Mouse (Mus musculus) CH12.LX (cell line): ENCODE measurements around the gene 4930442H23Rik. TPM values are rescaled to one million over a fixed set of nuclear protein-coding genes. Genes with fewer than 3 reads are reported as not detected.

Source experiments
- DNase-seq: peaks from one replicate; pipeline ENCODE4 v3.0.0-alpha.2; 2013; ENCODE audit errors: extremely low read depth
- H3K27ac ChIP-seq: 2 replicates; pipeline ENCODE4 v1.5.1; 2012; ENCODE audit warnings: low read depth, mild to moderate bottlenecking, control low read depth, moderate library complexity; ENCODE audit not compliant: insufficient read depth
- H3K27me3 ChIP-seq: replicated peaks from 2 replicates; pipeline ENCODE3; 2012; ENCODE audit warnings: inconsistent platforms
- H3K36me3 ChIP-seq, 2 experiments: replicated peaks in 1 of 2; 2 replicates each; pipeline versions ENCODE3 to v1.6.1; 2012; ENCODE audit warnings: inconsistent platforms in 1 of 2, low read length in 1 of 2, mild to moderate bottlenecking in 1 of 2, mixed read lengths in 1 of 2, moderate library complexity in 1 of 2; ENCODE audit not compliant: control insufficient read depth in 1 of 2, insufficient read depth in 1 of 2
- H3K4me1 ChIP-seq, 2 experiments: 2 replicates each; pipeline ENCODE4 v1.6.1; 2012; ENCODE audit warnings: inconsistent platforms in 1 of 2, moderate library complexity in 1 of 2; ENCODE audit not compliant: insufficient read depth in 2 of 2, control insufficient read depth in 1 of 2
- H3K4me2 ChIP-seq: 2 replicates; pipeline ENCODE4 v1.6.1; 2012; ENCODE audit warnings: low read depth, mild to moderate bottlenecking, control low read depth; ENCODE audit not compliant: poor library complexity, insufficient read depth, severe bottlenecking
- H3K4me3 ChIP-seq, 3 experiments: fragments of 150-350 bp in 1 of 3; sonication (generic) in 1 of 3; replicated peaks in 1 of 3; 2 replicates each; pipeline versions ENCODE3 to v1.5.1; 2011 to 2012; ENCODE audit warnings: low read depth in 2 of 3, low read length in 2 of 3, mild to moderate bottlenecking in 2 of 3, moderate library complexity in 2 of 3, control low read depth in 1 of 3, improper control_type of control experiment in 1 of 3, inconsistent platforms in 1 of 3, mixed read lengths in 1 of 3; ENCODE audit not compliant: poor library complexity in 1 of 3
- H3K79me2 ChIP-seq: replicated peaks from 2 replicates; pipeline ENCODE4 v1.6.1; 2012; ENCODE audit warnings: mild to moderate bottlenecking, moderate library complexity; ENCODE audit not compliant: control insufficient read depth, poor library complexity, insufficient read depth, severe bottlenecking; ENCODE audit errors: extremely low read depth
- H3K9ac ChIP-seq: 2 replicates; pipeline ENCODE4 v1.6.1; 2012; ENCODE audit warnings: low read depth, mild to moderate bottlenecking, control low read depth, moderate library complexity; ENCODE audit not compliant: insufficient read depth
- H3K9me3 ChIP-seq: replicated peaks from 2 replicates; pipeline ENCODE3; 2012; ENCODE audit warnings: low read length, inconsistent platforms, mixed read lengths
- BHLHE40 ChIP-seq: IDR thresholded peaks from 2 replicates; pipeline ENCODE4 v1.6.1; 2011; ENCODE audit warnings: mild to moderate bottlenecking, low read depth, low read length, improper control_type of control experiment
- CHD2 ChIP-seq: IDR thresholded peaks from 2 replicates; pipeline ENCODE4 v1.6.1; 2011; ENCODE audit warnings: low read length, improper control_type of control experiment
- CTCF ChIP-seq, 2 experiments: IDR thresholded peaks in 1 of 2; conservative IDR thresholded peaks in 1 of 2; 2 replicates each; pipeline ENCODE4 v1.5.1; 2011 to 2012; ENCODE audit warnings: low read depth in 2 of 2, low read length in 2 of 2, improper control_type of control experiment in 1 of 2, inconsistent platforms in 1 of 2, mild to moderate bottlenecking in 1 of 2, moderate library complexity in 1 of 2
- ETS1 ChIP-seq: conservative IDR thresholded peaks from 2 replicates; pipeline ENCODE4 v1.6.1; 2012; ENCODE audit warnings: low read depth, mild to moderate bottlenecking, inconsistent platforms, low read length, improper control_type of control experiment, moderate library complexity
- IRF4 ChIP-seq: IDR thresholded peaks from 2 replicates; pipeline ENCODE4 v1.6.1; 2014; ENCODE audit warnings: low read depth, mild to moderate bottlenecking, inconsistent platforms, low read length, improper control_type of control experiment
- MAX ChIP-seq: IDR thresholded peaks from 2 replicates; pipeline ENCODE4 v1.6.1; 2011; ENCODE audit warnings: low read length, improper control_type of control experiment
- MAZ ChIP-seq: IDR thresholded peaks from 2 replicates; pipeline ENCODE4 v1.6.1; 2012; ENCODE audit warnings: low read depth, mild to moderate bottlenecking, inconsistent platforms, low read length, improper control_type of control experiment, moderate library complexity
- MEF2A ChIP-seq: IDR thresholded peaks from 2 replicates; pipeline ENCODE4 v1.6.1; 2014; ENCODE audit warnings: low read depth, mild to moderate bottlenecking, inconsistent platforms, low read length, improper control_type of control experiment, borderline replicate concordance
- POLR2A ChIP-seq: IDR thresholded peaks from 2 replicates; pipeline ENCODE4 v1.6.1; 2011; ENCODE audit warnings: low read depth, mild to moderate bottlenecking, improper control_type of control experiment, low read length
- SIN3A ChIP-seq: IDR thresholded peaks from 2 replicates; pipeline ENCODE4 v1.6.1; 2012; ENCODE audit warnings: low read length, improper control_type of control experiment, inconsistent platforms
- SMC3 ChIP-seq: IDR thresholded peaks from 2 replicates; pipeline ENCODE4 v1.6.1; 2011; ENCODE audit warnings: low read depth, low read length, improper control_type of control experiment
- USF1 ChIP-seq: IDR thresholded peaks from 2 replicates; pipeline ENCODE4 v1.6.1; 2014; ENCODE audit warnings: low read depth, mild to moderate bottlenecking, inconsistent platforms, low read length, improper control_type of control experiment
- USF2 ChIP-seq: conservative IDR thresholded peaks from 2 replicates; pipeline ENCODE4 v1.6.1; 2011; ENCODE audit warnings: low read depth, low read length, improper control_type of control experiment
- ZC3H11A ChIP-seq: IDR thresholded peaks from 2 replicates; pipeline ENCODE4 v1.6.1; 2012; ENCODE audit warnings: low read depth, mild to moderate bottlenecking, inconsistent platforms, low read length, improper control_type of control experiment
- dilution Hi-C: fragments of 300-500 bp; cut with MboI; formaldehyde crosslinking; loops from 2 replicates; pipeline ENCODE4 v1.14.3; 2020; ENCODE audit warnings: low sequenced_read_pairs; ENCODE audit not compliant: extremely low pct_unique_long_range_greater_than_20kb, extremely low pct_ligation_motif_present
- in situ Hi-C: fragments of 300-500 bp; cut with MboI; formaldehyde crosslinking; loops from 3 replicates; pipeline ENCODE4 v1.14.3; 2019; ENCODE audit warnings: low sequenced_read_pairs, low pct_ligation_motif_present, low pct_unique_long_range_greater_than_20kb, mixed read lengths
- polyA plus RNA-seq: library from polyadenylated mRNA; unstranded; fragments of >175 nt; gene quantifications from 2 replicates; pipeline ENCODE4 v1.2.1, GENCODE M21; 2012; ENCODE audit warnings: low read depth; ENCODE audit not compliant: insufficient read length
- total RNA-seq, 2 experiments: library from RNA; depleted of rRNA; stranded (reverse); fragments of 300-350 nt in 1 of 2; fragments of >200 nt in 1 of 2; gene quantifications; 2 replicates each; pipeline ENCODE4 v1.2.3; 2012 to 2014

4930442H23Rik gene
- total RNA-seq (2012; rRNA removed) = 0.29 TPM in 1 of 2 replicates, not detected in the other
- not detected in 2 replicates for total RNA-seq (2014; rRNA removed)
- 0.27 and 0.35 TPM in 2 replicates for polyA plus RNA-seq

DNA sequence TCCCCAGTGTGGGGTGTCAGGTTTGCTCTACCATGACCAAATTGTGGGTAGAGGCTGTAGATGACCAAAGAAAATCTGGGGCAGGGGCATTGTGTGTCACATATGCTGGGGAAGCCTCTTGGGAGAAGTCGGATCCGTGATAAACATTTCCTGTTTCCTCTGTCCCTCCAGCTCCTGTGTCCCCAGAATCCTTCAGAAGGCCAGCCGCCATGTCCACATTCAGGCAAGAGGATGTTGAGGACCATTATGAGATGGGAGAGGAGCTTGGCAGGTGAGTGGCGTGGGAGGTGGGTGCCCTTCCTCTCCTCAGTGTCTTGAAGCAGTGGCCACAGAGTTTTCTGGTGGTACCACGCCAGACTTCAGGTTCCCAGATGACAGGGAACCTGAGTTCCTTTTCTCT is at the start of gene 4930442H23Rik:
TSS of gene 4930442H23Rik (minus strand) at position 45 of the 400 bp plus-strand sequence.
- H3K4me1 ChIP-seq = peaks cover 16 to 39% of the 10 kb centered on the region in 2 experiments
- peak within 1 kb of the TSS; percentile 64 for H3K9ac ChIP-seq
- peaks cover 59 to 78% of the 10 kb centered on the region in 2 experiments for H3K36me3 ChIP-seq
- no peak for TF ChIP-seq ETS1
- TF ChIP-seq MEF2A = no peak
- no peak for TF ChIP-seq USF2
- no peak for TF ChIP-seq CTCF (conservative IDR thresholded peaks at IDR 0.05 in 1 of 2, IDR thresholded peaks at IDR 0.05 in 1 of 2; ENCODE audit: low read depth in 2 of 2, low read length in 2 of 2)
- no peak for TF ChIP-seq SIN3A
- TF ChIP-seq MAX = no peak
- no peak for TF ChIP-seq CHD2
- no peak for TF ChIP-seq ZC3H11A
- TF ChIP-seq SMC3 = no peak
- TF ChIP-seq IRF4 = no peak
- H3K4me3 ChIP-seq = peak within 1 kb of the TSS; percentile 60 to 77 (median 66)
- no peaks in the 10 kb centered on the region for H3K27me3 ChIP-seq
- dilution Hi-C loops (no loop called here), in situ Hi-C loops (no loop called here)
- H3K4me2 ChIP-seq = peak within 1 kb of the TSS; percentile 24
- peaks cover 19% of the 10 kb centered on the region for H3K79me2 ChIP-seq
- peak within 1 kb of the TSS; percentile 85 for H3K27ac ChIP-seq
- DNase-seq = no peak
- no peaks in the 10 kb centered on the region for H3K9me3 ChIP-seq

DNA sequence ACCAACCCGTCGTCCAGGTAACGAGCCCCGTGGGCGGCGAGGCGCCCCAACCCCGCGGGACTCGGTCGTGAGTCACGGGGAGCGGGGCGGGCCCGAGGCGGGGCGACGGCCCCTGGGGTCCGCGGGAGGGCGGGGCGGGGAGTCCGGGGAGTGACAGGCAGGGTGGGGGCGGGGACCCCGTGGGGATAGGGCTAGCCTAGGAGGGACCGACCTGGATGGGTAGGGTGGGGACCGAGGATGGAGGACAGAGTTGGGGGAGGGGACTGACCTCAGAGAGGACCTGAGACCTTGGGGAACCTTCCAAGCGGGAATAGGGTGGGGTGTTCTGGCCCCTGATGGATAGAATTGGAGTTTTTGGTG is 49.6 kb upstream of the 4930442H23Rik start:
- Histone ChIP-seq H3K4me1 (peaks cover 14 to 17% of the 10 kb centered on the region in 2 experiments), H3K9me3 (no peaks in the 10 kb centered on the region), H3K27ac (no peak overlapping the region), H3K36me3 (peaks cover 0 to 38% of the 10 kb centered on the region in 2 experiments), H3K27me3 (peaks cover 13% of the 10 kb centered on the region), H3K4me2 (peak overlapping the region; percentile 76), H3K9ac (peak overlapping the region; percentile 80), H3K4me3 (peak overlapping the region; percentile 65 to 83 (median 73)), H3K79me2 (no peaks in the 10 kb centered on the region)
- in situ Hi-C loops (no loop called here), dilution Hi-C loops (no loop called here)
- no peak for DNase-seq
- TF ChIP-seq MAX (no peak), CHD2 (0 out of 2 replicates have a peak, but pooled peaks have one; percentile 33), POLR2A (no peak), MAZ (no peak), USF1 (no peak), BHLHE40 (no peak)
